Mouse (Mus musculus): ENCODE data around the gene Ubqln1.

DNA sequence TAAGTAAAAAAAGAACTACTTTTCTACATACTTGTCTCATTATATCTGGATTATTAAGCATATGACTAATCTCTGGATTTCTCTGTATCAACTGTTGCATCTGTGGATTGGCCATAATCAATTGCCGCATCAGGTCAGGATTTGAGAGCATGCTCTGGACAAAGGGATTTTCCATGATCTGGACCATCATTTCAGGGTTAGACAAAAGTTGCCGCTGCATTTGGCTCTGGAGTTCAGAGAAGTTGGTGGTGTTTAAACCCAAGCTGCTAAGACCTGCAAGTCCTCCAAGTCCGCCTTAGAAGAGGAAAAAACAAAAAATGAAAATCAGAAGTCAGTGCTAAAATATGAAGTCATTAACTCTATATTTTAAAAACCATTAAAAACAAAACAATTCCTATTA lies 22.2 kb downstream of the Ubqln1 start:
- TF ChIP-seq POLR2A (IDR thresholded peaks at IDR 0.05; ENCODE audit: control insufficient read depth, extremely low read depth, insufficient read depth, low read length, poor library complexity) = no peak
- no peak for TF ChIP-seq CTCF (IDR thresholded peaks at IDR 0.05; ENCODE audit: borderline replicate concordance, control insufficient read depth, extremely low read depth, insufficient read depth, low read length, poor library complexity)
